Mouse (Mus musculus) heart, postnatal 0 days (tissue): Measurements from ENCODE around the gene Hltf. TPM values are rescaled to one million over a fixed set of nuclear protein-coding genes. Genes with fewer than 3 reads are reported as not detected.

Experiments used
- ATAC-seq: fragments of 200-750 bp; cut with Nextera tagmentation; 2 replicates; pipeline ENCODE4 v1.8.0; 2017; ENCODE audit warnings: low read depth, moderate number of reproducible peaks, moderate library complexity; ENCODE audit not compliant: insufficient read depth
- DNase-seq: peaks from one replicate; pipeline ENCODE4 v3.0.0-alpha.2; 2016; ENCODE audit warnings: low spot score
- H3K27ac ChIP-seq: fragments of 300-500 bp; sonication (generic); 2 replicates; pipeline ENCODE4 v1.5.1; 2014; ENCODE audit warnings: low read depth, mild to moderate bottlenecking
- H3K27me3 ChIP-seq: fragments of 300-500 bp; sonication (generic); 2 replicates; pipeline ENCODE4 v1.6.1; 2014; ENCODE audit warnings: low read length, mixed read lengths; ENCODE audit not compliant: control insufficient read depth, insufficient read depth
- H3K36me3 ChIP-seq: fragments of 300-500 bp; sonication (generic); replicated peaks from 2 replicates; pipeline ENCODE4 v1.6.1; 2014; ENCODE audit warnings: low read length, mixed read lengths; ENCODE audit not compliant: control insufficient read depth, insufficient read depth
- H3K4me1 ChIP-seq: fragments of 300-500 bp; sonication (generic); 2 replicates; pipeline ENCODE4 v1.6.1; 2014; ENCODE audit warnings: antibody characterized with exemption; ENCODE audit not compliant: control insufficient read depth, insufficient read depth
- H3K4me2 ChIP-seq: fragments of 300-500 bp; sonication (generic); 2 replicates; pipeline ENCODE4 v1.6.1; 2014; ENCODE audit warnings: low read depth, mild to moderate bottlenecking, low read length, moderate library complexity
- H3K4me3 ChIP-seq: fragments of 300-500 bp; sonication (generic); 2 replicates; pipeline ENCODE4 v1.5.1; 2014; ENCODE audit warnings: low read depth, low read length
- H3K9ac ChIP-seq: fragments of 300-500 bp; sonication (generic); replicated peaks from 2 replicates; pipeline ENCODE4 v1.6.1; 2014; ENCODE audit warnings: low read depth, low read length, mixed read lengths
- H3K9me3 ChIP-seq: fragments of 300-500 bp; sonication (generic); replicated peaks from 2 replicates; pipeline ENCODE4 v1.6.1; 2016; ENCODE audit warnings: low read length; ENCODE audit not compliant: control insufficient read depth
- CTCF ChIP-seq: IDR thresholded peaks from 2 replicates; pipeline ENCODE4 v1.5.1; 2016; ENCODE audit warnings: antibody characterized with exemption, control low read depth, low read depth
- EP300 ChIP-seq: IDR thresholded peaks from 2 replicates; pipeline ENCODE4 v1.6.1; 2016; ENCODE audit warnings: antibody characterized with exemption, low read depth
- WGBS: fragments of 180-500 bp; shearing (Covaris S2); extraction: QIAGEN DNeasy Blood & Tissue Kit; methylation state at CpG from one replicate; pipeline ENCODE4 v1.1.7; 2014; 5-methylcytosine and 5-hydroxymethylcytosine counted together
- polyA plus RNA-seq: library from polyadenylated mRNA; unstranded; fragments of >200 nt; fragmentation: Nextera tagmentation; extraction: Ambion mirVana; gene quantifications from 2 replicates; pipeline ENCODE4 v1.2.1, GENCODE M21; 2015
- total RNA-seq: library from RNA; depleted of rRNA; stranded (reverse); fragments of >200 nt; gene quantifications from 2 replicates; pipeline ENCODE4 v1.2.3, GENCODE M21; 2014; ENCODE audit warnings: low replicate concordance

Gene Hltf
- total and polyA plus RNA-seq, 2 experiments from 2014 or later = 8.9 to 9.6 TPM

- H3K9ac ChIP-seq = no peak overlapping the region
- WGBS = 27% methylated on average over 1 of the region's 1 CpGs
- H3K9me3 ChIP-seq = no peaks in the 10 kb centered on the region
- no peak overlapping the region for H3K27ac ChIP-seq
- peaks cover 42% of the 10 kb centered on the region for H3K4me1 ChIP-seq
- no peak for DNase-seq
- H3K4me2 ChIP-seq = no peak overlapping the region
- TF ChIP-seq EP300 = no peak
- TF ChIP-seq CTCF = no peak
- H3K27me3 ChIP-seq = no peaks in the 10 kb centered on the region
- H3K4me3 ChIP-seq = no peak overlapping the region
- H3K36me3 ChIP-seq = peaks cover 53% of the 10 kb centered on the region
- no peak for ATAC-seq
Measured at GRCm38 (mm10) chr3:20132731-20133130, 75.1 kb downstream of the Hltf start.

DNA sequence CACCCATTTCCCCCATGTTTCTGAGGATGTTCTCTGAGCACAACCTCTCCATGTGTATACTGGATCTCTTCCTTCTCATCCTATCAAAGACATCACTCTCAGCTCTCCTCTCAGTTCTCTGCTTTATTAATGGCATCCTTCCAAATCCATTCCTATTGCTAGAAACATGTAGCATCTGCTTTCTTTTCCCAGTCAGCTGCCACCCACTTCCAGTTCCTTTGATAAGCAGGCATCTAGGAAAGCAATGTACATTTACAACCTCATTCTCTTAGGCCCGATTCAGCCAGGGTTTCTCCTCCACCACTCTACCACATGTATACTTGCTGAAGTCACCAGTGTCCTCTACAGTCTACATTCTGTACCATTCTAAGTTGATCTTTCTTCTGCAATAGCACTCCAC is 76.1 kb downstream of the Hltf start:
- ATAC-seq = no peak
- peaks cover 42% of the 10 kb centered on the region for H3K4me1 ChIP-seq

DNA sequence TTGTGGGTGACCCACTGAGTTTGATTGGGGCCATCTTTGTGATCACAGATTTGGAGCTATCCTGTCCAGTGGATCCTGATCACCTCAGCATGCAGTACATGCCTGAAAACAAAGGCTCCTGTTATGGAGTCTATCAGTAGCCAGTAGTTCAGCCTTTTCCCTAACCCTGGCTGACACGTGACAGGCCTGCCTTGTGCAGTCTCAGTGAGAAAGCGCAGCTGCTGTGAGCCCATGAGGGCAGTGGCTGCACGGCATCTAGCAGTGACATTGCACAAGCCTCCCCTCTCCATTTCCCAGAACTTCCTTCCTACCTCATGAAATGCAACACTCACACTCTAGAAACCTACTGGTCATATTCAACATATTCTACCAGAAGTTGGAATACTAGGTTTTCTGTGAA is 76.9 kb downstream of the Hltf start:
- TF ChIP-seq CTCF (no peak), EP300 (no peak)
- DNase-seq (no peak), ATAC-seq (no peak)
- H3K9ac ChIP-seq = no peak overlapping the region
- no peaks in the 10 kb centered on the region for H3K9me3 ChIP-seq
- H3K4me1 ChIP-seq = peaks cover 42% of the 10 kb centered on the region
- no peaks in the 10 kb centered on the region for H3K27me3 ChIP-seq
- no peak overlapping the region for H3K4me3 ChIP-seq
- no peak overlapping the region for H3K4me2 ChIP-seq
- H3K36me3 ChIP-seq = peaks cover 52% of the 10 kb centered on the region
- peak overlapping the region; percentile 67 for H3K27ac ChIP-seq
- 41% methylated on average over 3 of the region's 3 CpGs for WGBS

More for the DNA sequence above, 76.1 kb downstream of the Hltf start:
- 14% methylated on average over 1 of the region's 1 CpGs for whole genome bisulfite sequencing
- Histone ChIP-seq H3K4me3 (no peak overlapping the region), H3K27me3 (no peaks in the 10 kb centered on the region), H3K36me3 (peaks cover 52% of the 10 kb centered on the region), H3K9me3 (no peaks in the 10 kb centered on the region), H3K27ac (peak overlapping the region; percentile 67), H3K4me2 (no peak overlapping the region), H3K9ac (no peak overlapping the region)
- TF ChIP-seq CTCF (no peak), EP300 (no peak)
- no peak for DNase-seq

DNA sequence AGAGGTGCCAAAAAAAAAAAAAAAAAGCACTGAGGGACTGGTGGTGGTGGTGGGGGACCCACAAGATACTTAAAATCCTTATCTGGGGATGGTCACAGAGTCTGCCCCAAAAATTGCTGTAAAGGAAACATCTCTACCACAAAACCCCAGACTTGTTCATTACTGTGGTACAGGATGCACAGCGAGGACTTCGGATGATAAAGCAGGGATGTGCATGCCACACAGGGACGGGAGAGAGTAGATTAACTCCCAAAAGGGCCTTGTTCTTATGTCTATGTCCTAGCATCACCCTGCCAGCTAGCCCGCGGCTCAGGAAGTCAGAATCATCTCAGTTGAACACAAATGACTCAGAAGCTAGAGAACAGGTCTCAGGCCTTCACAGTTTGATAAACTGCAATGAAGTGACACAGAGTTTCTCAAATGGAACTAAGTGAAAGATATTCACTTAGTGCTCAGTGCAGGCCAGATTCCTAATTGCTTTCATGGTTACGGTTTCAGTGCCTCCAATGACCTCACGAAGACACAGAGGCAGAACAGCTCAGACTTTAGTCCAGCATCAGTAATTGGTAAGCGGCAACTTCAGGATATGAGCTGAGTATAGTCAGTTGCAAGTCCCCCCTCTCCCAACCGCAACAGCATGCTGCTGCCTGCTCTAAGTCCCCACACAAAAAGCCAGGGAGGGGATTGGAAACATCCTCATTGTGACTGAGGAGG is 79.4 kb downstream of the Hltf start:
- Histone ChIP-seq H3K4me2 (no peak overlapping the region), H3K9me3 (no peaks in the 10 kb centered on the region), H3K4me3 (no peak overlapping the region), H3K9ac (no peak overlapping the region), H3K36me3 (peaks cover 64% of the 10 kb centered on the region), H3K27me3 (no peaks in the 10 kb centered on the region), H3K4me1 (peaks cover 32% of the 10 kb centered on the region), H3K27ac (peak overlapping the region; percentile 74)
- DNase-seq (no peak), ATAC-seq (no peak)
- 64% methylated on average over 9 of the region's 9 CpGs for WGBS
- TF ChIP-seq EP300 (no peak), CTCF (no peak)

DNA sequence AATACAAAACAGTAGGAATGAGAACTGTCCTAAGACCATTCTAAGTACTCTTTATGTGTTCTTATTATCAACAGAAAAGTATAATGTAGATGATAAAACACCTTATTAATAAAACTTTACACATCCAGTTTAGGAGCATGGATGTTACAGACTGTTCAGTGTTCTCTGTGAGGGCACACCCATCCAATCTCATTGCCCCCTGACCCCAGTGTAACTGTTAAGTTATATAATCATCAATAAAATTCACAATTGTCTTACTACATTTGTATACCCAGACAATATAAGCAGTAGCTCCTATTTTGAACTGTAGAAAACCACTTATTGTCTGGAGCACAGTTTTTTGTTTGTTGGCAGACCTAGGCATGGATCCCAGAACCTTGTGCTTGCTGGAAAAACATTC is 83.6 kb downstream of the Hltf start:
- no peak for ATAC-seq
- Histone ChIP-seq H3K4me3 (no peak overlapping the region), H3K9me3 (no peaks in the 10 kb centered on the region), H3K36me3 (peaks cover 63% of the 10 kb centered on the region), H3K4me2 (no peak overlapping the region), H3K9ac (no peak overlapping the region), H3K27ac (peak overlapping the region; percentile 43; the same call in 1 of the 2 replicates), H3K27me3 (no peaks in the 10 kb centered on the region), H3K4me1 (peaks cover 30% of the 10 kb centered on the region)
- no peak for DNase-seq
- no peak for TF ChIP-seq EP300
- no peak for TF ChIP-seq CTCF

DNA sequence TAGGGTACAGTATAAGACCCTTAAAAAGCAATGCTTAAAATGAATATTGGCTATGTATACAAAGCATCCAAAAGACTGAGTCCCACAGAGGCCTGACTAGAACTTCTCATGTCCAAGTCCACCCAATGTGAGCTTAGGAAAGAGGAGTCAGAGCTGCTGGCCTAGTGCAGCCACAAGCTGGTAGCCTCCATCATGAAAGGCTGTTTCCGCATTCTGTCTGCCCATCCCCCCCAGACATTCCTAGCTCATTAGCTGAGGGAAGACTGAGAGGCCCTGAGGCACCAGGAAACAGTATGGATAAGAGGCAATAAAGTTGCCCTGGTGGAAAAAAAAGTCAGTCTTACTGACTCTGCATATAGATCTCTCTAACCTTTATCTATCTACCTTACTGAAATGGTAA is 84.1 kb downstream of the Hltf start:
- peak; percentile 42; the same call in 1 of the 2 replicates for ATAC-seq
- H3K36me3 ChIP-seq = peaks cover 60% of the 10 kb centered on the region
- WGBS = 29% methylated on average over 1 of the region's 1 CpGs
- no peak overlapping the region for H3K9ac ChIP-seq
- no peaks in the 10 kb centered on the region for H3K9me3 ChIP-seq
- peaks cover 32% of the 10 kb centered on the region for H3K4me1 ChIP-seq
- H3K27ac ChIP-seq = peak overlapping the region; percentile 43; the same call in 1 of the 2 replicates
- DNase-seq = no peak
- TF ChIP-seq CTCF (no peak), EP300 (no peak)
- H3K27me3 ChIP-seq = no peaks in the 10 kb centered on the region
- H3K4me2 ChIP-seq = no peak overlapping the region
- H3K4me3 ChIP-seq = no peak overlapping the region
